Mouse (Mus musculus) frontal cortex, postnatal 14 days (tissue): Measurements from ENCODE around the gene Cep104.

Experiments used
- DNase-seq, 2 experiments: peaks; one replicate each; pipeline ENCODE4 v3.0.0; 2022; ENCODE audit warnings: low spot score in 2 of 2

Cep104 gene

GRCm38 (mm10) chr4:153974431-153975291 lies at the start of gene Cep104, which contains the start of gene Dffb:
Gene Cep104 (plus strand): TSS chr4:153975194.
Gene Dffb (minus strand): TSS chr4:153975126.
- peak; percentile 89 to 90 for DNase-seq

DNA sequence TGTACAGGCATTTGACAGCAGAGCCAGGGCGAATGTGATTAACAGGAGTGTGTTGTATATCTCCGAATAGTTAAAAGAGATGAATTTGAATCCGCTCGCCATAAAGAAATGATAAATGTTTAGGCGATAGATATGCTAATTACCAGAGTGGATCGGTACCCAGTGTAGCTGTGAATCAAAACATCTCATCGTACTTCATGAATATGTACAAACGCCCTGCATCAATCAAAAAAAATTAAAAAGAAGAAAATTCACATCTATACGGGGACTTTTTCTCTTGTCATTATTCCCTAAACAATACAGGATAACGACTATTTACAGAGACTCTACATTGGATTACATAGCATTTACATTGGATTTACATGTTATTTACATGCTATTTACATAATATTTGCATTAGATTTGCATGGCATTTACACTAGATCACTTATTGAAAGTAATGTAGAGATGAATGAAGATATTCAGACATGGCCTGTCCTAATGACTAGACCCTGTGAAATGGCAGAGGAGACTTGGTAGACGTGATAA lies 46.2 kb upstream of the Cep104 start:
- DNase-seq: no peak

DNA sequence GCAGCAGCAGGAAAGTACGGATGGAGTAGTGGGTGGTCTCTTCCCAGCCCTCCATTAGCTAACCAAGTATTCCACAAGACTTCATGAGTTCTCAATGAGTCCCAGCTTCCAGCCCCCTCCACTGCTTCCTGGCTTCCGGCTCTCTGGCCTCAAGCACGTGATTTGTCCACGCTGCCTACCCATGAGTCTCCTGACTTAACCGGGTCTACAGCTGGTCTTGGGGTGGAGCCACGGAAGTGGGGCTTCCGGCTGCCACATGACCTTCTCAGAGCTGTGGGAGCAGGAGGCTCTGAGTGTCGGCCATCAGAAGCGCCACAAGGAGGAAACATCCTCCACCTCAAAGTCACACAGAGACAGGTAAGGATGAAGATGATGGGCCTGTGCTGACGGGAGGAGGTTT lies 45.6 kb upstream of the Cep104 start:
- no peak for DNase-seq

GRCm38 (mm10) chr4:153929921-153930320 lies 45.1 kb upstream of the Cep104 start:
- DNase-seq: no peak

- peak; percentile 29 to 42 for DNase-seq
Measured at GRCm38 (mm10) chr4:153943243-153943642, 31.8 kb upstream of the Cep104 start.

- no peak for DNase-seq
Measured at GRCm38 (mm10) chr4:153944261-153944660, 30.7 kb upstream of the Cep104 start.

GRCm38 (mm10) chr4:153945741-153946140 lies 29.3 kb upstream of the Cep104 start:
- DNase-seq: no peak

GRCm38 (mm10) chr4:153950372-153950771 lies 24.6 kb upstream of the Cep104 start:
- DNase-seq: no peak

- DNase-seq: no peak
Measured at GRCm38 (mm10) chr4:153951150-153951549, 23.8 kb upstream of the Cep104 start.

- DNase-seq: no peak
Measured at GRCm38 (mm10) chr4:153951692-153952091, 23.3 kb upstream of the Cep104 start.

DNA sequence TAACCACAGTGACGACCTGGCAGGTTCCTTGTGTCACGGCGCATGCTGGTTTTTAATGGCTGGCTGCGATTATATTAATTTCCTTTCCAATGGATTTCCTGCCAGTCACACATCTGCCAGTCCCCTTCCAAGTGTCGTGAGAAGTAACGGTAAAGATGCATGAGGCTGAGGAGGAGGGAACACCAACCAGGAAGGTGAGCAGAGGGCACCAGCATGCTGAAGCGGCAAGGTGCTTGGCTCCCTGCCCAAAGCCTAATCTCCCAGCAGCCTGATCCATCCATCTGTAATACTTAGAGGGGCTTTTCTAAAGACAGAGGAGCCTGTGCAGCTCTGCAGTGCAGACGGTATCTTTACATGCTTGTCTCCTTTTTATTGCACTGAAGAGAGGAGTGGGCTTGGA lies 19.3 kb upstream of the Cep104 start:
- no peak for DNase-seq

- DNase-seq: peak; percentile 97
Measured at GRCm38 (mm10) chr4:153956569-153957405, 18.2 kb upstream of the Cep104 start, which contains the start of gene A430005L14Rik. Gene A430005L14Rik (plus strand): TSS chr4:153957237.

GRCm38 (mm10) chr4:153957444-153958250 lies 17.3 kb upstream of the Cep104 start:
- DNase-seq: no peak

DNA sequence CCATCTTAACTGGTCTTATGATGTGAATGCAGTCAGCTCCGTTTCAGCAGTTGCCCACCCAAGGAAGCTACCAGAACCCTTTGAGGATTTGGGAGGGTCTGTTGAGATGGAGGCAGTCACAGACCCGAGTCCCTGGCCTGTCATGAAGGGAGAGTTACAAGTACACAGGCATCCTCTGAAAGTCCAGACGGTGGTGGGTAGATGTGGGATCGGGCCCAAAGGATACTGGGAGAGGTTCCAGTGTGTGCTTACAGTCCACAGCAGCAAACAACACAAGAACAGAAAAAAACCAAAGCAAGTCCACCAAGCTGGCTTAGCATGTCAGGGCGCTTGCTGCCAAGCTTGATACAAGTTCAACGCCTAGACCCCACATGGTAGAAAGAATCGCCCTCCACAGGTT lies 12.4 kb upstream of the Cep104 start:
- DNase-seq: no peak

DNA sequence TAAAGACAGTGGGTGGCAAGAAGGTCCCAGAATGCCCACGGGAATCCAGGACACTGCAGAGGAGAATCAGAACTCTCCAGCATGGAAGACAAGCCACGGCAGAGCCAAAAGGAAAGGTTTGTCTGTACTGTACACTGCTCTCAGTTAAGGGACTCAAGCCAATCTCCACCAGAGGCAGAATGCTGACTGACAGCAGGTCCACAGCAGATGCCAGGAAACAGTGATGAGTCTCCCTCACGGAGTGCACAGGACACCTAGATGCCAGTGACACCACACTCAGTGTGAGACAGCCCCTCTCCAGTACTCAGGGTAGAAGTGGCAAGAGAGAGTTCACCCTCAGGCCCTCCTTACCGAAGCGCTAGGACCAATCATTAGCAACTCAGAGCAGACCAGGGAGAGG lies 8.3 kb upstream of the Cep104 start:
- DNase-seq: no peak

- DNase-seq: no peak
Measured at GRCm38 (mm10) chr4:153967556-153967955, 7.4 kb upstream of the Cep104 start.

DNA sequence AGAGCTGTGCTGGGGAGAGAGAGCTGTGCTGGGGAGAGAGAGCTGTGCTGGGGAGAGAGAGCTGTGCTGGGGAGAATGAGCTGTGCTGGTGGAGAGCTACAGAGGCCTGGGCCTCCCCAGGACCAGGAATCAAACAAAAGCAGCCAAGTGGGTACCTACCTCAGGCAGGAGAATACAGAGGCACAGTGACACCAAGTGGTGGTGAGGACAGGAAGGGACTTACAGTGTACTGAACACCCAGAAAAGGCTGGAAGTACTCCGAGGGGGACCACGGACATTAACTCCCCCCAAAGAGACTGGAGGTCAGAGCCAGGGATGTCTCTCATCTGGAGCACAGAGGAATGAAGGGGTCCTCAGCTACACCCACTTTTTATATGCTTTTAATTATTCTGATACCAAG lies 6.9 kb upstream of the Cep104 start:
- DNase-seq: no peak

- no peak for DNase-seq
Measured at GRCm38 (mm10) chr4:153975292-153975662, 283 bp downstream of the Cep104 start.

- DNase-seq: no peak
Measured at GRCm38 (mm10) chr4:153975768-153976167, 774 bp downstream of the Cep104 start.

GRCm38 (mm10) chr4:153979243-153979642 lies 4.2 kb downstream of the Cep104 start:
- no peak for DNase-seq

DNA sequence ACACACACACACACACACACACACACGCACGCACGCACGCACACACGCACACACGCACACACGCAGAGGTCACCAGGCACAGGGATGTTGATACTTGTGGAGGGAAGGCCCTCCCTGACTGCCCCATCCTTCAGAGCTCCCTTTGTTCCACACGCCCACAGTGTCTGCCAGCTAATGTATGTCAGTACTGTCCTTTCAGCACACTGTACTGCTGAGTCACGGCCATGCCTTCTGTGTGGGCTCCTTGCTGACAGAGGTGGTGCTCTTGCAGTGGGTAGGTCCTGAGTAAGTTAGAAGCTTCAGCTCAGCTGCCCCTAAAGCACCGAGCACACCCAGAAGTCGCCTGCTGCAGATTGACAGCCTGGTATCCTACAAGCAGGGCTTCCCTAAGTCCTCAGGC lies 5.5 kb downstream of the Cep104 start:
- DNase-seq: no peak

- no peak for DNase-seq
Measured at GRCm38 (mm10) chr4:153992715-153993114, 17.7 kb downstream of the Cep104 start.
